Mouse (Mus musculus) neutrophil, adult 83 days (primary cell): ENCODE results near the gene Med11. TPM values are rescaled to one million over a fixed set of nuclear protein-coding genes. Genes with fewer than 3 reads are reported as not detected.

Source experiments
- total RNA-seq, 2 experiments: library from RNA; stranded (reverse); gene quantifications; one replicate each; pipeline ENCODE4 v1.2.4; 2023

Gene Med11
- total RNA-seq, result 10 to 100 TPM; 22.7 to 25.7 TPM

DNA sequence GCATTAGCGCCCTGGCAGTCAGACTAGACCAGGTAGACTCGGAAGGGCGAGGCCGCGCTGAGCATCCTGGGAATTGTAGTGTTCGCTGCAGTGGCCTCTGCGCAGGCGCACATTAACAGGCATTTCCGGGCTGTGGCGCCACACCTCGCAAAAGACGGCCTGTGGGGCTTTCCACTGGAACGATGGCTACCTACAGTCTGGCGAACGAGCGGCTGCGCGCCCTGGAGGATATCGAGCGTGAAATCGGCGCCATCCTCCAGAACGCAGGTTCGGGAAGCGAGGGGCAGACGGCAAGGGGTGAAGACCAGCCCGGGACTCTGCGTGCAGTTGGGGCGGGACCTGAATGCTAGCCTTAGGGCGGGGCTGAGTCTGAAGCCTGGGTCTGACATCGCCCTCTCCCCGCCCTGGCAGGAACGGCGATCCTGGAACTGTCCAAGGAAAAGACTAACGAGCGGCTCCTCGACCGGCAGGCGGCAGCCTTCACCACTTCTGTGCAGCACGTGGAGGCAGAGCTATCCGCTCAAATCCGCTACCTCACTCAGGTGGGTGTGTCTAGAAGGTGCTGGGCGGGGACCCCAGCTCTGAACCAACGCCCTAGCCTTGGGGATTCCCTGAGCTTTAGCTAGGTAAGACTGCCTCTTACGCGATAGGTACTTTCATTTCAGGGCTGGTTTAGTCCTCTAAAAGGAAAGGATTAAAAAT is at the start of gene Med11:
Med11 (plus strand) TSS at position 123 of the 702 bp plus-strand sequence.

DNA sequence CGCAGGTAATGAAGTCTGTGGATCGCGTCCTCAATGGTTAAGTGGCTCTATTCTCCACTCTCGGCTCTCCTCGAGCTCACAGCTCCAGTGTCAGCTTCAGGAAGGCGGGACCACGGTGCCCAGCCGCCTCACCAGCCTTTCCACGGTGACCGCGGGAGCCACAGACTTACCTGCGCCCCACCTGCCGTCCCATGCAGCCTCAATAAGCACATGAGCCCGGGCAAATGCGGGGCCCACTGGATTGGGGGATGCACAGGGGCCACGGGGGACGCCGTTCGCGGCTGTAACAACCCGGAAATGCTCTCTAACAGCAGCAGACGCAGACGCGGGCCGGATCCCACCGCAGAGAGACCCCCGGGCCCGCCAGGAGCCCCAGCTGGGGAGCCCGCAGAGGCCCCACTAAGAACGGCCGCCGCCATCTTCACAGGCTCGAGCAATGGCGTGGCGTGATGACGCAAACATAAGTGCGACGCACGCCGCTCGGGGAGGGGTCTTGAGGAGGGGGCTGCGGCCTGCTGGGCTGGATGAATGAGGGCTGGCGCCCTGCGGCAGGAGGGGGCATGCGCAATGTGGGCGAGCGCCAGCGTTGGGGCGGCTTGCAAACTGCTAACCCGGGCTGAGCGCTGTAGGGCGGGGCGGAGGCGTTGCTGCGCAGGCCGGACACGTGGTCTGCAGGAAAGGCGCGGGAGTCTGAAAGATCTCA is 42.0 kb upstream of the Med11 start, which contains the start of gene Pelp1:
Pelp1 (minus strand) TSS at position 438 of the 703 bp plus-strand sequence.

DNA sequence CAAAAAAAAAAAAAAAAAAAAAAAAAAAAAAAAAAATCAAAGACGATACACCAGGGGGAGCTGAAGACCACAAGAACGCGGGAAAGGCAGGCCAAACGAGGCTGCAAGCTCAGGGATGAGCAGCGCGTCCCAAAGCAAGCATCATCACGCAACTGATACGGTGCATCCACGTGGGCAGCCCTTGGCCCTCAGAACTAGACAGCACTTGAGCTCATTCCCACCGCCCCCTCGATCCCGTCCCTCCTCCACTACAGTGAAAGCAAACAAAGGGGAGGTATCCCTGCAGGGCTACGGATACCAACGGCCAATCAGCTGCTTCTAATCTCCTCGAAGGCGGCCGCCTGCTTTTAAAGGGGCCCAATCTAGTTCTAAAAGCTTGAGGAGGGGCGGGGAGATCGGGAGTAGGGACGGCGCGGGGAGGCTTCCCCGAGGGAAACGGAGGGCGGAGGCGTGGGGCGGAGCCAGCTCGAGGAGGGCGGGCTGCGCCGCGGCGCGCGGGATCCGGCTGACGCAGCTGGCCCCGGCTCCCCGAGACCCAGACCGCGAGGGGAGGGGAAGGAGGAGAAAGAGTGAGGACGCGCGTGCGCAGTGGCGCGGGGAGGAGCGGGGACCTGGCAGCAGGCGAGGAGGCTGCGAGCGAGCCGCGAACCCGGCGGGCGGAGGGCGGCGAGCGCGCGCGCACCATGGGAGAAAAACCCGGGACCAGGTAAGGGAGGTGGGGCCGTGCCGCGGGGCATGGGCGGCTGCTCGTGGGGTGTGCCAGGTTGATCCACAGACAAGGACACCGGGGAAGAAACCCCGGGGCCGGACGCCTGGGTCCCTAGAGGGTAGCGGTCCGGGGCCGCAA is 19.4 kb upstream of the Med11 start, which contains the start of gene Arrb2:
Arrb2 (plus strand) TSS at position 588 of the 847 bp plus-strand sequence.

DNA sequence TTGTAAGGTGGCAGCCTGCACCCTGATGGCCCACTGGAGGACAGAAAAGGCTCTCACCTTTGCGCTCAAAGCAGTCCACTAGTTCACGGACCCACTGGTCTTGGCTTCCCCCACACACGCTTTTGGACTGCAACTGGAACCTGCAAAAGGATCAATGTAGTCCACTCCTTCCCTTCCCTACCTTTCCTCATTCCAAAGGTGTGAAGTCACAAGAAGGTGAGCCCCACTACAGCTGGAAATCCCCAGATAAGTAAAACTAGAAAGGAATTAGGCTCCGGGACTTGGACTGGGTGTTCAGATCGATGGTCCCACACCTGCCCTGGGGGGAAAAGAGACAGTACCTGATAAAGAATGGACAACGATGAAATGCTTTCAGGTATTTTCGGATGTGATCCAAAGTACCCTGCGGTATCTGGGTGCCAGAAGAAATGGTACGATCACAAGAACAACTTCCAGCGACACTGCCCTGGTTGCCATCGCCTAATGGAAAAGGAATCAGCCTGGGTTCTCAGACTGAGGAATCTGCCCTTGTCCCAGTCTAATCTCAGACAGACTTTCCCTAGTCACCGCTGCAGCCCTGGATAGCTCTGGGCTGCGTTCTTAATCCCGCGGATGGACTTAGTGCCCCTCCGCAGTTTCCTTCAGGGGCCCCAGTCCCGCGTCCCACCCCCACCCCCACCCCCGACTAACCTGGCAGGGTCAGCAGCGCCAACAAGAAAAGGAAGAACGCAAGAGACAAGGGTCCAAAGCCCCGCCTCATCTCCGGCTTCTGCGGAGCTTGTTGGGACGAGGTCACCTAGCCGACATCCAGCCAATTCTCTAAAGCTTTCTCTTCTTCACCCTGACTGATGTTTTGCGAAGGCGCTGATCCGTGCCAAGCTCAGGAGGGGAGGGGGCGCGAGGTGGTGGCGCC is 7.2 kb downstream of the Med11 start, which contains the start of gene Zmynd15:
Zmynd15 (plus strand) TSS at position 746 of the 913 bp plus-strand sequence.

DNA sequence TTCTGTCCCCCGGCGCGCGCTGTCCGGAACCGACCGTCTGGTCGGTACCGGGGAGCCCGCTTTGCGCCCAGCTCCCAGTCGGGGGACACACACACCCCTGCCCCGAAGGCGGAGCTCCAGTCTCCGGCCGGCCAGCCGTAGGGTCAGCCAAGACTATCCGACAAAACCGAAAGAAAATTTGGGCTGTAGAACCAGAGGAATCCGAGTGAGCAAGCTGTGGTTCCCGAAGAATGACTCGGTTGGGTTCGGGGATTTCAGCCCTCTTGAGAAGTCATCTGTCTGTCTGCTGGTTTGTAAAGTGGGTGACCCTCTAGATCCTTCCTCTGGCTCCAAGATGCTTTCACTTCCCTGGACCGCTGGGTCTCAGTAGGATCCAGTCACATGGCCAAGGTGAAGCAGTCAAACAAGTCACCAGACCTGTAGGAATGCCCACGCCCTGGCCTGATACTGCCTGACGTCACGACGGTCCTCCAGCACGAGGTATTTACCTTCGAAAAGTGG is 7.9 kb downstream of the Med11 start, which contains the start of gene Cxcl16:
Cxcl16 (minus strand) TSS at position 384 of the 501 bp plus-strand sequence.

Other genes starting within 250 kb of the Med11 start
- gene Slc16a11, start 239.2 kb upstream of the Med11 start, total RNA-seq, result not detected
- gene Slc16a13, start 230.9 kb upstream of the Med11 start, total RNA-seq, result 1 to 10 TPM; 1.5 to 2.1 TPM
- not detected for gene Bcl6b, start 222.1 kb upstream of the Med11 start, total RNA-seq
- gene 0610010K14Rik, start 214.0 kb upstream of the Med11 start, total RNA-seq, result 10 to 100 TPM; 42.2 to 47.4 TPM
- gene Gm21988, start 212.1 kb upstream of the Med11 start, total RNA-seq, result 1 to 10 TPM; 3.8 to 5.9 TPM
- gene Rnasek, start 212.1 kb upstream of the Med11 start, total RNA-seq, result 100 to 1,000 TPM; 108 to 111 TPM
- under 1 TPM; 0.18 to 0.42 TPM for gene Alox12, start 196.6 kb upstream of the Med11 start, total RNA-seq
- gene Alox12e, start 129.3 kb upstream of the Med11 start, total RNA-seq, result 1 to 10 TPM in 1 of 2 experiments, under 1 TPM in 1; 0.62 to 1.0 TPM
- gene Alox15, start 99.9 kb upstream of the Med11 start, total RNA-seq, result 10 to 100 TPM in 1 of 2 experiments, 1 to 10 TPM in 1; 3.3 to 17.8 TPM
- gene Pelp1, start 41.9 kb upstream of the Med11 start, total RNA-seq, result 10 to 100 TPM; 17.1 to 20.1 TPM
- gene Arrb2, start 19.3 kb upstream of the Med11 start, total RNA-seq, result 100 to 1,000 TPM; 791 to 868 TPM
- under 1 TPM in 1 of 2 experiments, not detected in 1; 0.57 TPM for gene Zmynd15, start 7.5 kb downstream of the Med11 start, total RNA-seq
- gene Cxcl16, start 8.1 kb downstream of the Med11 start, total RNA-seq, result 1 to 10 TPM; 1.8 to 2.3 TPM
- not detected for gene Tm4sf5, start 53.3 kb downstream of the Med11 start, total RNA-seq
- gene Vmo1, start 62.7 kb downstream of the Med11 start, total RNA-seq, result not detected
- not detected for gene Gltpd2, start 67.3 kb downstream of the Med11 start, total RNA-seq
- 10 to 100 TPM; 93.7 to 98.2 TPM for gene Psmb6, start 73.4 kb downstream of the Med11 start, total RNA-seq
- gene Gm40193, start 81.0 kb downstream of the Med11 start, total RNA-seq, result not detected
- 1 to 10 TPM; 2.8 to 3.8 TPM for gene Pld2, start 88.1 kb downstream of the Med11 start, total RNA-seq
- gene Mink1, start 111.0 kb downstream of the Med11 start, total RNA-seq, result 10 to 100 TPM; 30.4 to 35.9 TPM
- gene 4930544D05Rik, start 163.9 kb downstream of the Med11 start, total RNA-seq, result not detected
- not detected for gene Chrne, start 167.3 kb downstream of the Med11 start, total RNA-seq
- gene Gp1ba, start 187.2 kb downstream of the Med11 start, total RNA-seq, result under 1 TPM; 0.44 to 0.92 TPM
- gene Rnf167, start 195.3 kb downstream of the Med11 start, total RNA-seq, result 100 to 1,000 TPM; 143 to 145 TPM
- 10 to 100 TPM; 88.4 to 89.0 TPM for gene Slc25a11, start 195.6 kb downstream of the Med11 start, total RNA-seq
- gene Pfn1, start 202.7 kb downstream of the Med11 start, total RNA-seq, result 1,000 to 10,000 TPM; 1,955 to 2,001 TPM
- gene Eno3, start 205.3 kb downstream of the Med11 start, total RNA-seq, result 10 to 100 TPM in 1 of 2 experiments, 1 to 10 TPM in 1; 6.5 to 12.5 TPM
- gene Spag7, start 217.5 kb downstream of the Med11 start, total RNA-seq, result 10 to 100 TPM; 34.4 to 37.7 TPM
- 10 to 100 TPM; 62.9 to 65.1 TPM for gene Camta2, start 236.2 kb downstream of the Med11 start, total RNA-seq
- gene Inca1, start 248.2 kb downstream of the Med11 start, total RNA-seq, result not detected
- 10 to 100 TPM; 25.3 to 29.9 TPM for gene Kif1c, start 248.6 kb downstream of the Med11 start, total RNA-seq